ENCODE assay signal across 8 mouse cellular contexts in the genomic region with DNA sequence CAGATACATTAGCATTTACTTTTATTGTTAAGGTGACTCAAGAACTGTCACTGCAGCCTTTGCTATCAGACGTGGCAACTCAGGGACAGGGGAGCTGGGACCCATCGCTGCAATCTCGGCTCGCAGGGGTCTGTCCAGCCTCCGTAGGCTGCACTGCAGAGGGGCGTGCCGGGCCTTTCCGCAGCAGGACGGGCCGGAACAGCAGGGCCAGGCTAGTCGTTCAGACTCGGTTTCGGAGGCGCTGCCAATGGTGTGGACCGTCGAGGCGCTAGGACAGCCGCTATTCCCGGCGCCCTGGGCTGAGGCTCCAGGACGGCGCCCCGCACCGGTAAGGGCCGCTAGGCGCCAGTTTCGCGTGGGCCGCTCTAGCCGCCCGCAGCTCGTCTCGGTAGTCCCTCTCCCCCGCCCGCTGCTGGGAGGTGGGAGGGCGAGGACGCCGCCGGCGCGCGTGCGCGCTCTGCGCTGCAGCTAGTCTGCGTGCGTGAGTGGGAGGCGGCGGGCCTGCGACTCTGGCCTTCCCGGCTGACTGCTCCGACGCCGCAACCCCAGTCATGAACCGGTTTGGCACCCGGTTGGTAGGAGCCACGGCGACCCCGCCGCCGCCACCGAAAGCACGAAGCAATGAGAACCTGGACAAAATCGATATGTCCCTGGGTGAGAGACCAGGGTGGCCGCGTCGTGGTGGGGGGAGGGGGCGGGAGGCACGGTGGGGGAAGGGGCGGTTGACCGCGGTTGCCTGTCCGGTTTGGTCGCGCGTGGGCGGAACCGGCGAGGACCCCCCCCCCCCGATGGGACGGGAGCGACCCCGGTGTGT. TPM values are rescaled to one million over a fixed set of nuclear protein-coding genes. Genes with fewer than 3 reads are reported as not detected.
DNase-seq lines count a peak whose midpoint lies in the region; ATAC-seq and TF ChIP-seq lines count a peak whose summit lies in the region.

A gene (plus strand): TSS at position 158 of the 814 bp plus-strand sequence.
A gene (minus strand): TSS at position 424 of the 814 bp plus-strand sequence.

- TF ChIP-seq CTCF in ES-Bruce4 (IDR thresholded peaks at IDR 0.05; ENCODE audit: low read depth, low read length): peak; percentile 39
- no peak for TF ChIP-seq CTCF in lung, adult 2 months (IDR thresholded peaks at IDR 0.05; ENCODE audit: insufficient read depth, low read length)

- no peak within 1 kb of the TSS for H3K27ac ChIP-seq in ES-Bruce4 (ENCODE audit: insufficient read depth, low read length)
- peak within 1 kb of the TSS; percentile 84 for H3K27ac ChIP-seq in forebrain, embryonic 14.5 days (ENCODE audit: low read depth, low read length)

- H3K9me3 ChIP-seq in ES-Bruce4 (replicated peaks; ENCODE audit: control insufficient read depth, insufficient read depth, low read length, poor library complexity, severe bottlenecking): no peaks in the 10 kb centered on the region
- no peaks in the 10 kb centered on the region for H3K9me3 ChIP-seq in forebrain, embryonic 14.5 days (replicated peaks; ENCODE audit: control insufficient read depth, low read length)

- WGBS in forebrain, embryonic 14.5 days: under 1% methylated on average over 70 of the region's 83 CpGs
- WGBS in lung, adult 2 months: under 1% methylated on average over 80 of the region's 83 CpGs

- peak; percentile 22; the same call in 1 of the 2 replicates for TF ChIP-seq EP300 in ES-Bruce4 (IDR thresholded peaks at IDR 0.05; ENCODE audit: insufficient read depth, low read depth, low read length)

- no peaks in the 10 kb centered on the region for H3K27me3 ChIP-seq in ES-Bruce4 (ENCODE audit: control insufficient read depth, insufficient read depth, low read length, poor library complexity, severe bottlenecking)
- no peaks in the 10 kb centered on the region for H3K27me3 ChIP-seq in forebrain, embryonic 14.5 days (replicated peaks; ENCODE audit: control insufficient read depth, insufficient read depth, low read length)

- DNase-seq in forebrain, embryonic 14.5 days (ENCODE audit: low spot score): peak; percentile 97
- DNase-seq in heart, postnatal 14 days: peak; percentile 97
- peak; percentile 95 to 97 for DNase-seq in layer of hippocampus, adult 18-20 months (ENCODE audit: low spot score in 2 of 2)
- DNase-seq in lung, adult 2 months: peak; percentile 91
- DNase-seq in thymus, adult 18-20 months: peak; percentile 92

- intact Hi-C loops in heart, postnatal 14 days (cut with DNase I): loop anchor here (2.0 to 5.0 kb wide), 2 partner anchors 23 to 65 kb away; a partner anchor contains a TSS

- no peaks in the 10 kb centered on the region for H3K36me3 ChIP-seq in ES-Bruce4 (ENCODE audit: control insufficient read depth, insufficient read depth, low read length, poor library complexity, severe bottlenecking)
- H3K36me3 ChIP-seq in forebrain, embryonic 14.5 days (ENCODE audit: control insufficient read depth, insufficient read depth, low read length): no peaks in the 10 kb centered on the region

- H3K9ac ChIP-seq in ES-Bruce4 (ENCODE audit: low read depth, poor library complexity, severe bottlenecking): peak within 1 kb of the TSS; percentile 96
- H3K9ac ChIP-seq in forebrain, embryonic 14.5 days (ENCODE audit: low read length): peak within 1 kb of the TSS; percentile 86

- no peaks in the 10 kb centered on the region for H3K4me1 ChIP-seq in ES-Bruce4 (ENCODE audit: control insufficient read depth, insufficient read depth, low read length)
- H3K4me1 ChIP-seq in forebrain, embryonic 14.5 days (ENCODE audit: control insufficient read depth, insufficient read depth, low read length): peaks cover 12% of the 10 kb centered on the region
- peaks cover 6% of the 10 kb centered on the region; the same call in 1 of the 2 replicates for H3K4me1 ChIP-seq in lung, adult 2 months (ENCODE audit: control insufficient read depth, insufficient read depth, low read length)

- peak within 1 kb of the TSS; percentile 86 for H3K4me3 ChIP-seq in ES-Bruce4 (ENCODE audit: low read depth, low read length)
- peak within 1 kb of the TSS; percentile 92 for H3K4me3 ChIP-seq in forebrain, embryonic 14.5 days (ENCODE audit: low read depth, low read length)
- peak within 1 kb of the TSS; percentile 79 for H3K4me3 ChIP-seq in lung, adult 2 months (replicated peaks; ENCODE audit: extremely low read depth, low read depth, low read length)

- TF ChIP-seq POLR2A in ES-Bruce4 (IDR thresholded peaks at IDR 0.05; ENCODE audit: insufficient read depth, low read length): peak; percentile 80
- peak; percentile 80; the same call in 1 of the 2 replicates for TF ChIP-seq POLR2A in lung, adult 2 months (IDR thresholded peaks at IDR 0.05; ENCODE audit: borderline replicate concordance, extremely low read depth, low read depth, low read length)

- peak; percentile 92 for ATAC-seq in cerebellum, adult (ENCODE audit: insufficient number of reproducible peaks, low FRiP score, low TSS enrichment)
- ATAC-seq in forebrain, embryonic 14.5 days: peak; percentile 98
- peak; percentile 88 for ATAC-seq in neutrophil, adult 5-6 weeks (ENCODE audit: extremely low read depth, insufficient number of reproducible peaks, low FRiP score, poor library complexity, severe bottlenecking)

- H3K4me2 ChIP-seq in forebrain, embryonic 14.5 days (ENCODE audit: low read length): peak within 1 kb of the TSS; percentile 86

RNA-seq across cellular contexts. Expression of the first gene that starts in this region (rescaled TPM):
- 116 and 124 TPM in 2 replicates for polyA plus RNA-seq in ES-Bruce4 (2011; ENCODE audit: insufficient read depth, insufficient read length, low read depth, missing spikeins)
- polyA plus RNA-seq in forebrain, embryonic 14.5 days (2014; fragmentation: Nextera tagmentation; extraction: Ambion mirVana): 160 and 173 TPM in 2 replicates
- 100 to 1,000 TPM in 1 of 2 experiments, 10 to 100 TPM in 1; 99.2 to 105 TPM for total RNA-seq in heart, postnatal 14 days (2021)
- 100 to 1,000 TPM; 108 to 113 TPM for total RNA-seq in layer of hippocampus, adult 18-20 months (2021)
- 8.4 and 8.9 TPM in 2 replicates for polyA plus RNA-seq in lung, adult 2 months (2012; rRNA removed)
- total RNA-seq in neutrophil, adult 5-6 weeks (2017): 77.2 and 90.9 TPM in 2 replicates

RNA-seq across cellular contexts. Expression of the second gene that starts in this region (rescaled TPM):
- polyA plus RNA-seq in ES-Bruce4 (2011; ENCODE audit: insufficient read depth, insufficient read length, low read depth, missing spikeins): 19.8 and 23.7 TPM in 2 replicates
- polyA plus RNA-seq in forebrain, embryonic 14.5 days (2014; fragmentation: Nextera tagmentation; extraction: Ambion mirVana): 20.0 and 26.8 TPM in 2 replicates
- total RNA-seq in heart, postnatal 14 days (2021): 10 to 100 TPM; 31.6 to 32.1 TPM
- 10 to 100 TPM; 56.7 to 57.1 TPM for total RNA-seq in layer of hippocampus, adult 18-20 months (2021)
- polyA plus RNA-seq in lung, adult 2 months (2012; rRNA removed): 34.3 and 47.6 TPM in 2 replicates
- total RNA-seq in neutrophil, adult 5-6 weeks (2017): 112 and 120 TPM in 2 replicates

Comparison
In these comparisons a context has a peak if more than half of its experiments do, and no peak if none do; other contexts are left out.
1. RNA of the first gene that starts in this region (polyA plus RNA-seq): 160 to 173 TPM in forebrain, embryonic 14.5 days and 116 to 124 TPM in ES-Bruce4; 8.4 to 8.9 TPM in lung, adult 2 months; every median in the first group is over 10 times any median in the second.
2. Peak in every context shown above with its lines, with median percentiles within 50 percentile points of each other: H3K4me3 ChIP-seq, ATAC-seq and DNase-seq.